In the genomic region with DNA sequence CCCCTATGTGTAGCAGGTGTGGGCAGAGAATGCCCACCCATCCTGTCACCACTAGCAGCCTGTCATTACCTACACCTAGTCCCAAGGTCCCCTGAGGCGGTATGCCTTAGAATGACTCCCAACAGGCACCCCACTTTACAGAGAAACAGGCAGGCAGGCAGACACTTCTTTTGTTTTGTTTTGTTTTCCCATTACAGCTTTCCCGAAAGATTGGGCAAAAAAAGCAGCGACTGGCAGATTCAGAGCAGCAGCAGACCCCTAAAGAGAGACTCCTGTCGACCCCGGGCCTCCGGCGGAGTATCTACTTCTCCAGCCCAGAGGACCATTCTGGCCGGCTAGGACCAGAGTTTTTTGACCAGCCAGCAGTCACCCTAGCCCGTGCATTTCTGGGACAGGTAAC, we compare ENCODE assay signal across 9 mouse cellular contexts. TPM values are rescaled to one million over a fixed set of nuclear protein-coding genes. Genes with fewer than 3 reads are reported as not detected.
DNase-seq lines count a peak whose midpoint lies in the region; ATAC-seq lines count a peak whose summit lies in the region.
"Had no signal": no experiment of that assay in that cellular context is flagged by ENCODE, and none has a peak within 500 bp of the region (broad histone marks: within the 10 kb centered on the region; RNA-seq: fewer than 3 reads in every experiment).

No protein-coding gene starts in this region.

- no peak for DNase-seq in kidney, postnatal 14 days
- DNase-seq in adrenal gland, adult 2 months: no peak
- DNase-seq in frontal cortex, postnatal 10 days (ENCODE audit: low spot score in 2 of 2): no peak
- DNase-seq: adrenal gland, postnatal 36 days; lung, postnatal 4 days had no signal

- H3K4me1 ChIP-seq in kidney, embryonic 14.5 days (ENCODE audit: control insufficient read depth, insufficient read depth, low read length): peaks cover 34% of the 10 kb centered on the region
- H3K4me1 ChIP-seq in embryonic facial prominence, embryonic 13.5 days: peaks cover 45% of the 10 kb centered on the region
- H3K4me1 ChIP-seq in hindbrain, embryonic 13.5 days (replicated peaks): peaks cover 47% of the 10 kb centered on the region
- H3K4me1 ChIP-seq in midbrain, embryonic 13.5 days (replicated peaks): peaks cover 18% of the 10 kb centered on the region

- ATAC-seq in kidney, embryonic 14.5 days (ENCODE audit: low FRiP score, low TSS enrichment): no peak
- no peak for ATAC-seq in embryonic facial prominence, embryonic 13.5 days (ENCODE audit: insufficient number of reproducible peaks, insufficient read depth, low FRiP score, low TSS enrichment, low read depth)
- no peak for ATAC-seq in hindbrain, embryonic 13.5 days (ENCODE audit: low FRiP score)
- ATAC-seq in midbrain, embryonic 13.5 days: no peak

- H3K36me3 ChIP-seq in kidney, embryonic 14.5 days (ENCODE audit: control insufficient read depth, insufficient read depth, low read length): peaks cover 33% of the 10 kb centered on the region
- H3K36me3 ChIP-seq in embryonic facial prominence, embryonic 13.5 days: peaks cover 48% of the 10 kb centered on the region
- H3K36me3 ChIP-seq in hindbrain, embryonic 13.5 days: peaks cover 40% of the 10 kb centered on the region
- H3K36me3 ChIP-seq in midbrain, embryonic 13.5 days: peaks cover 39% of the 10 kb centered on the region

- H3K27me3 ChIP-seq in kidney, embryonic 14.5 days (ENCODE audit: control insufficient read depth, insufficient read depth, low read length): no peaks in the 10 kb centered on the region
- peaks cover 11% of the 10 kb centered on the region for H3K27me3 ChIP-seq in embryonic facial prominence, embryonic 13.5 days
- H3K27me3 ChIP-seq in hindbrain, embryonic 13.5 days: peaks cover 26% of the 10 kb centered on the region
- peaks cover 24% of the 10 kb centered on the region for H3K27me3 ChIP-seq in midbrain, embryonic 13.5 days

- no peak overlapping the region for H3K27ac ChIP-seq in kidney, embryonic 14.5 days (ENCODE audit: low read depth, low read length)
- no peak overlapping the region for H3K27ac ChIP-seq in embryonic facial prominence, embryonic 13.5 days
- H3K27ac ChIP-seq in hindbrain, embryonic 13.5 days: no peak overlapping the region
- H3K27ac ChIP-seq in midbrain, embryonic 13.5 days: no peak overlapping the region

- 86% methylated on average over 9 of the region's 9 CpGs for WGBS in kidney, embryonic 14.5 days
- 89% methylated on average over 9 of the region's 9 CpGs for WGBS in embryonic facial prominence, embryonic 13.5 days
- WGBS in hindbrain, embryonic 13.5 days: 91% methylated on average over 9 of the region's 9 CpGs
- 88% methylated on average over 9 of the region's 9 CpGs for WGBS in midbrain, embryonic 13.5 days

- no peaks in the 10 kb centered on the region for H3K9me3 ChIP-seq in kidney, embryonic 14.5 days (ENCODE audit: control insufficient read depth, low read length)
- H3K9me3 ChIP-seq in embryonic facial prominence, embryonic 13.5 days: no peaks in the 10 kb centered on the region
- no peaks in the 10 kb centered on the region for H3K9me3 ChIP-seq in hindbrain, embryonic 13.5 days
- no peaks in the 10 kb centered on the region for H3K9me3 ChIP-seq in midbrain, embryonic 13.5 days

- H3K4me3 ChIP-seq in kidney, embryonic 14.5 days (ENCODE audit: low read length): no peak overlapping the region; the same call in 1 of the 2 replicates
- H3K4me3 ChIP-seq in embryonic facial prominence, embryonic 13.5 days: no peak overlapping the region
- peak overlapping the region; percentile 64; the same call in 1 of the 2 replicates for H3K4me3 ChIP-seq in hindbrain, embryonic 13.5 days
- H3K4me3 ChIP-seq in midbrain, embryonic 13.5 days (replicated peaks): no peak overlapping the region

- peak overlapping the region; percentile 74; the same call in 1 of the 2 replicates for H3K4me2 ChIP-seq in kidney, embryonic 14.5 days (replicated peaks; ENCODE audit: low read depth, low read length)
- peak overlapping the region; percentile 81; the same call in 1 of the 2 replicates for H3K4me2 ChIP-seq in embryonic facial prominence, embryonic 13.5 days
- H3K4me2 ChIP-seq in hindbrain, embryonic 13.5 days: peak overlapping the region; percentile 73
- H3K4me2 ChIP-seq in midbrain, embryonic 13.5 days (replicated peaks): peak overlapping the region; percentile 71

- peak overlapping the region; percentile 38 for H3K9ac ChIP-seq in kidney, embryonic 14.5 days (ENCODE audit: low read depth, low read length)
- peak overlapping the region; percentile 82 for H3K9ac ChIP-seq in embryonic facial prominence, embryonic 13.5 days
- H3K9ac ChIP-seq in hindbrain, embryonic 13.5 days: peak overlapping the region; percentile 90
- peak overlapping the region; percentile 86 for H3K9ac ChIP-seq in midbrain, embryonic 13.5 days (replicated peaks)

RNA-seq across cellular contexts. Expression of a gene that starts 1.2 kb away (rescaled TPM):
- polyA plus RNA-seq in kidney, embryonic 14.5 days (2014; fragmentation: Nextera tagmentation; extraction: Ambion mirVana): 35.6 and 39.8 TPM in 2 replicates
- 42.2 and 44.1 TPM in 2 replicates for polyA plus RNA-seq in embryonic facial prominence, embryonic 13.5 days (2015; fragmentation: Nextera tagmentation; extraction: Ambion mirVana)
- polyA plus RNA-seq in hindbrain, embryonic 13.5 days (2015; fragmentation: Nextera tagmentation; extraction: Ambion mirVana): 35.6 and 38.7 TPM in 2 replicates
- polyA plus RNA-seq in midbrain, embryonic 13.5 days (2015; fragmentation: Nextera tagmentation; extraction: Ambion mirVana): 34.1 and 35.2 TPM in 2 replicates
- total RNA-seq in adrenal gland, adult 2 months (2021): 10 to 100 TPM; 17.1 to 19.6 TPM
- 17.1 and 21.1 TPM in 2 replicates for polyA plus RNA-seq in adrenal gland, adult 2 months (2012; rRNA removed)

RNA-seq across cellular contexts. Expression of a gene that starts 5.5 kb away (rescaled TPM):
- 28.0 and 39.5 TPM in 2 replicates for polyA plus RNA-seq in kidney, embryonic 14.5 days (2014; fragmentation: Nextera tagmentation; extraction: Ambion mirVana)
- 55.5 and 55.9 TPM in 2 replicates for polyA plus RNA-seq in embryonic facial prominence, embryonic 13.5 days (2015; fragmentation: Nextera tagmentation; extraction: Ambion mirVana)
- polyA plus RNA-seq in hindbrain, embryonic 13.5 days (2015; fragmentation: Nextera tagmentation; extraction: Ambion mirVana): 21.0 and 24.1 TPM in 2 replicates
- polyA plus RNA-seq in midbrain, embryonic 13.5 days (2015; fragmentation: Nextera tagmentation; extraction: Ambion mirVana): 13.6 and 14.8 TPM in 2 replicates
- 10 to 100 TPM; 28.0 to 28.6 TPM for total RNA-seq in adrenal gland, adult 2 months (2021)
- 137 and 151 TPM in 2 replicates for polyA plus RNA-seq in adrenal gland, adult 2 months (2012; rRNA removed)

RNA-seq across cellular contexts. Expression of a gene that starts 22.3 kb away (rescaled TPM):
- polyA plus RNA-seq in kidney, embryonic 14.5 days (2014; fragmentation: Nextera tagmentation; extraction: Ambion mirVana): 71.7 and 90.6 TPM in 2 replicates
- polyA plus RNA-seq in embryonic facial prominence, embryonic 13.5 days (2015; fragmentation: Nextera tagmentation; extraction: Ambion mirVana): 64.4 and 69.3 TPM in 2 replicates
- 43.7 and 46.9 TPM in 2 replicates for polyA plus RNA-seq in hindbrain, embryonic 13.5 days (2015; fragmentation: Nextera tagmentation; extraction: Ambion mirVana)
- polyA plus RNA-seq in midbrain, embryonic 13.5 days (2015; fragmentation: Nextera tagmentation; extraction: Ambion mirVana): 46.5 and 46.6 TPM in 2 replicates
- 10 to 100 TPM in 1 of 2 experiments, 1 to 10 TPM in 1; 9.8 to 15.5 TPM for total RNA-seq in adrenal gland, adult 2 months (2021)
- polyA plus RNA-seq in adrenal gland, adult 2 months (2012; rRNA removed): 7.2 and 7.8 TPM in 2 replicates

RNA-seq across cellular contexts. Expression of a gene that starts 27.5 kb away (rescaled TPM):
- not detected in 2 replicates for polyA plus RNA-seq in kidney, embryonic 14.5 days (2014; fragmentation: Nextera tagmentation; extraction: Ambion mirVana)
- 0.31 and 0.43 TPM in 2 replicates for polyA plus RNA-seq in embryonic facial prominence, embryonic 13.5 days (2015; fragmentation: Nextera tagmentation; extraction: Ambion mirVana)
- polyA plus RNA-seq in hindbrain, embryonic 13.5 days (2015; fragmentation: Nextera tagmentation; extraction: Ambion mirVana): not detected in 2 replicates
- polyA plus RNA-seq in midbrain, embryonic 13.5 days (2015; fragmentation: Nextera tagmentation; extraction: Ambion mirVana): not detected in 2 replicates
- under 1 TPM; 0.26 to 0.31 TPM for total RNA-seq in adrenal gland, adult 2 months (2021)
- polyA plus RNA-seq in adrenal gland, adult 2 months (2012; rRNA removed): 0.69 TPM in 1 of 2 replicates, not detected in the other

RNA-seq across cellular contexts. Expression of a gene that starts 40.0 kb away (rescaled TPM):
- 27.5 and 45.5 TPM in 2 replicates for polyA plus RNA-seq in kidney, embryonic 14.5 days (2014; fragmentation: Nextera tagmentation; extraction: Ambion mirVana)
- 42.6 and 46.9 TPM in 2 replicates for polyA plus RNA-seq in embryonic facial prominence, embryonic 13.5 days (2015; fragmentation: Nextera tagmentation; extraction: Ambion mirVana)
- polyA plus RNA-seq in hindbrain, embryonic 13.5 days (2015; fragmentation: Nextera tagmentation; extraction: Ambion mirVana): 43.5 and 51.8 TPM in 2 replicates
- 46.5 and 47.2 TPM in 2 replicates for polyA plus RNA-seq in midbrain, embryonic 13.5 days (2015; fragmentation: Nextera tagmentation; extraction: Ambion mirVana)
- total RNA-seq in adrenal gland, adult 2 months (2021): 10 to 100 TPM; 58.6 to 68.2 TPM
- polyA plus RNA-seq in adrenal gland, adult 2 months (2012; rRNA removed): 176 and 201 TPM in 2 replicates

Comparison
In these comparisons a context has a peak if more than half of its experiments do, and no peak if none do; other contexts are left out.
1. H3K9ac ChIP-seq: peak in every context shown above with its lines; median percentile 90 in hindbrain, embryonic 13.5 days; 86 in midbrain, embryonic 13.5 days; 82 in embryonic facial prominence, embryonic 13.5 days; 38 in kidney, embryonic 14.5 days.